Mouse (Mus musculus): Measurements from ENCODE around the gene Pml. TPM values are rescaled to one million over a fixed set of nuclear protein-coding genes. Genes with fewer than 3 reads are reported as not detected.

Pml gene
- polyA plus RNA-seq, 1 experiment from 2014 or later: 13.5 TPM

DNA sequence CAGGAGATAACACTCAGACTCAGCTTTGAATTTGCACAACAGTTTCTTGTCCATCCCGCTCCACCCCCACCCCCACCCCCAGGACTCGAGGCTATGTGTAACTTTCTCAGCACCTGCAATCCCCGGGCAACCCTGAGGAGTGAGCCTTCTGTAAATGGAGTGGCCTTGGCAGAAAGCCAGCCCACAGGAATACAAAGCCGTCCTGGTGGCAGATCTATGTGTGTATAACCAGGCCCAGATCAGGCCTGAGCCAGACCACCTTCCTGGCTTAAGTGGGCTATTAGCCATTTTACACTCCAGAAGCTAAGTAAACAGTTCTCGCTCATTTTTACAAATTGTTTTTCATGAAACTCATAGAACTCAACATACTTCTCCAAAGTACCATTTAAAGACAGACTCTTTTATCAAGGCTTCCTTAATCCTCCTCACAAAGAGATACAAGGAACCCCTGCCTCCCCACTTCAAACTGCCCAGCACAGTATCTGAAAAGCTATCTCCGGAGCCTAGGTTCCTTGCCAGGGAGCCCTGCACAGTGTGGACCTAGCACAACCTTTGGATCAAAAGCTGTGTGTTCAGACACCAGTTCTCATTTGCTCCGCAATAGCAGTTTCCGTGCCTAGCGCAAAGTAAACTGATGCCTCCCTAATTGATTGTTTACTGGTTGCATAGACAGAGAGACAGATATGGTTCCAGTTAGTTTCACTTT lies 7.7 kb downstream of the Pml start:
- ATAC-seq (replicated peaks; ENCODE audit: insufficient number of reproducible peaks, low FRiP score, low TSS enrichment): peak; percentile 42; the same call in 1 of the 2 replicates
- H3K36me3 ChIP-seq (ENCODE audit: control insufficient read depth, insufficient read depth, low read length): no peaks in the 10 kb centered on the region
- peak overlapping the region; percentile 20; the same call in 1 of the 2 replicates for H3K4me2 ChIP-seq
- H3K4me3 ChIP-seq (ENCODE audit: low read depth, low read length): no peak overlapping the region
- H3K9me3 ChIP-seq (replicated peaks; ENCODE audit: control insufficient read depth, low read length): no peaks in the 10 kb centered on the region
- no peaks in the 10 kb centered on the region for H3K27me3 ChIP-seq (ENCODE audit: control insufficient read depth, insufficient read depth, low read length)
- WGBS (ENCODE audit: insufficient replicate concordance): 55% methylated on average over 9 of the region's 9 CpGs
- H3K27ac ChIP-seq (ENCODE audit: low read depth, low read length): peak overlapping the region; percentile 75
- no peak overlapping the region for H3K9ac ChIP-seq (ENCODE audit: low read depth, low read length)
- H3K4me1 ChIP-seq (ENCODE audit: control insufficient read depth, insufficient read depth, low read length): peaks cover 35% of the 10 kb centered on the region

DNA sequence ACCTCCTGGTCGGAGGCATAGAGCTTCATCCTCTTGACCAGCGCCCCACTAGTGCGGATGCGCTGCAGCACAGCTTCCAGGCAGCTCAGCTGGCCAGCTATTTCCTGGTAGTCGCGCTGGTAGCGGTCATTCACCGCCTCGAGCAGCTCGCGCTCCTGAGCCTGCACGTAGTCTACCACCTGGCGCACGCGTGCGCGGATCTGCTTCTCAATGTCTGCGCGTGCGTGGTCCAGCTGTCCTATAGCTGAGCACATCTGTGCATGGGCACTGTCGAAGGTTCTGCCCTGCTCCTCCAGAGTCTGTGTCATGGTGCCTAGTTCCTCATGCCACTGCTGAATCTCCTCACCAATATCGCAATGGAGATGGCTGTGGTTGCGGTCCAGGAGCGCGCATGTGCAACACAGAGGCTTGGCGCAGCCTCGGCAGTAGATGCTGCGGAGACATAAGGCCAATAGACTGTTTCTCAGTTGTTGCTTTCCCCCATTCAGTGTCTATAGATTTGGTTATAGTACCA lies 15.0 kb downstream of the Pml start:
- ATAC-seq (replicated peaks; ENCODE audit: insufficient number of reproducible peaks, low FRiP score, low TSS enrichment): no peak
- Histone ChIP-seq H3K9me3 (replicated peaks; ENCODE audit: control insufficient read depth, low read length) (no peaks in the 10 kb centered on the region), H3K27me3 (ENCODE audit: control insufficient read depth, insufficient read depth, low read length) (no peaks in the 10 kb centered on the region), H3K9ac (ENCODE audit: low read depth, low read length) (no peak overlapping the region), H3K4me2 (no peak overlapping the region), H3K36me3 (ENCODE audit: control insufficient read depth, insufficient read depth, low read length) (peaks cover 16% of the 10 kb centered on the region), H3K4me1 (ENCODE audit: control insufficient read depth, insufficient read depth, low read length) (peaks cover 11% of the 10 kb centered on the region), H3K27ac (ENCODE audit: low read depth, low read length) (no peak overlapping the region), H3K4me3 (ENCODE audit: low read depth, low read length) (no peak overlapping the region)
- WGBS (ENCODE audit: insufficient replicate concordance): 94% methylated on average over 28 of the region's 28 CpGs

DNA sequence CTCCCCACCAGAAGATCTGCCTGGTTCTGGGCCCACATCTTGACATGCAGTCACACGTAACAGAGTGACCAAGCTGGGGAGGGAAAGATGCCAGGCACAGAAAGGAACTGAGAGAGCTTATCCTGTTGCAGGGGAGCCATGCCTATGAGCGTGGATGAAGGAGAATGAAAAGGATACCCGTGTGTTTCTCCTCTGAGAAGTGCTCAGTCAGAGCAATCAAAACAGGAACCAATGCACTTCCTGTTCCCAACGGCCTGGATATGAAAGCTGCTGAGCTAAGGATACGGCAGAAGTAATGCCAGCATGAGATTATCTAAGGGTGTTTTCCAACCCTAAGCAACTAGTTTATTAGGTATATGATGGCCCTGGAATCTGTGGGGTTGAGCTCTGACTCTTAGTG lies 17.2 kb downstream of the Pml start:
- Histone ChIP-seq H3K36me3 (ENCODE audit: control insufficient read depth, insufficient read depth, low read length) (peaks cover 31% of the 10 kb centered on the region), H3K9me3 (replicated peaks; ENCODE audit: control insufficient read depth, low read length) (no peaks in the 10 kb centered on the region), H3K4me2 (no peak overlapping the region), H3K4me1 (ENCODE audit: control insufficient read depth, insufficient read depth, low read length) (peaks cover 11% of the 10 kb centered on the region), H3K4me3 (ENCODE audit: low read depth, low read length) (no peak overlapping the region), H3K27ac (ENCODE audit: low read depth, low read length) (peak overlapping the region; percentile 67; the same call in 1 of the 2 replicates), H3K9ac (ENCODE audit: low read depth, low read length) (no peak overlapping the region), H3K27me3 (ENCODE audit: control insufficient read depth, insufficient read depth, low read length) (no peaks in the 10 kb centered on the region)
- ATAC-seq (replicated peaks; ENCODE audit: insufficient number of reproducible peaks, low FRiP score, low TSS enrichment): no peak
- 54% methylated on average over 5 of the region's 5 CpGs for WGBS (ENCODE audit: insufficient replicate concordance)

DNA sequence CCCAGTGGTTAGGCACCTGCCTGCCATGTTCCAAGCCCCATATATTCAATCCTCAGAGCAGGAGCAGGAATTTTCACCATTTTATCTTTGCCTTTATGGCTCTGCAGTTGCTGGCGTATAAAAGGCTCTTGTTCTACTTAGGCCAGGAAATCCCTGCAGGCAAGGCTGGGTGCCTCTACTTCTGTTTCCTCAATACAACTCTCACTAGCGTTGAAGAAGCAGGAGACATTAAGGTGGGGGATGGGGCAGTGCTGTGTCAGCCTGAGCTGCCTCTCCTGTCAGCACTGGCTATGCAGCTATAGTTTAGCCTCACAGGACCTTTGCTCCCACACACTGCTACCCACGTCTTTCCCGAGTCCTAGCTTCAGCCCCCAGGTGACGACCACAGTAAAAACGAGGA lies 17.8 kb downstream of the Pml start:
- WGBS (ENCODE audit: insufficient replicate concordance): 67% methylated on average over 6 of the region's 6 CpGs
- Histone ChIP-seq H3K4me2 (no peak overlapping the region), H3K27ac (ENCODE audit: low read depth, low read length) (peak overlapping the region; percentile 67; the same call in 1 of the 2 replicates), H3K4me1 (ENCODE audit: control insufficient read depth, insufficient read depth, low read length) (peaks cover 11% of the 10 kb centered on the region), H3K9me3 (replicated peaks; ENCODE audit: control insufficient read depth, low read length) (no peaks in the 10 kb centered on the region), H3K36me3 (ENCODE audit: control insufficient read depth, insufficient read depth, low read length) (peaks cover 31% of the 10 kb centered on the region), H3K9ac (ENCODE audit: low read depth, low read length) (no peak overlapping the region), H3K27me3 (ENCODE audit: control insufficient read depth, insufficient read depth, low read length) (no peaks in the 10 kb centered on the region), H3K4me3 (ENCODE audit: low read depth, low read length) (no peak overlapping the region)
- ATAC-seq (replicated peaks; ENCODE audit: insufficient number of reproducible peaks, low FRiP score, low TSS enrichment): no peak

DNA sequence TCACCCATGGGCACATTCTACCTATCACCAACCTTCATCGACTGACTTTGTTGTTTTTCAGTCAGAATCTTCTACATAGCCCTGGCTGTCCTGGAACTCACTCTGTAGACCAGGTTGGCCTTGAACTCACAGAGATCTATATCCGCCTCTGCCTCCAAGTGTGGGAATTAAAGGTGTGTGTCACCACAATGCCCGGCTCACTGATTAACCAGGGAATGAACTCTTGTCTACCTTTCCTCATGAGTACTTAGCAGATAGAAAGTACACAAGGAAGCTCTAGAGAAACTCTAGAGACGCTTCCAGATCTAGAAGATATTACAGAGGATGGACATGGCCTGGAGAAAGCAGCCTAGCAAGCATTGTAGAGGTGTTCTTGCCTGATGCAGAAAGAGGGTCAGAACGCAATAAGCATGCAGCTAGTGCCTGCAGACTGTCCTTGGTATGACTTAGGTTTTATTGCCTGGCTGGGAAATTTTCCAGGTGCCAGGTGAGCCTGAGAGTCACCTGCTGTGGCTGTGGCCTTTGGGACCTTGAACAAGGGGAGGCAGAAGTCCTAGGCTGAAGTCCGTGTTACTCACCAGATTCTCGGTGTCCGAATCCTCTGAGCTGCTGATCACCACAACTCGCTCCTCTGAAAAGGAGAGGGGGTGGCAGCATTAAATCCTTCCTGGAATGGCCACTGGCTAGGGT lies 20.7 kb downstream of the Pml start:
- Histone ChIP-seq H3K9ac (ENCODE audit: low read depth, low read length) (no peak overlapping the region), H3K4me2 (no peak overlapping the region), H3K27me3 (ENCODE audit: control insufficient read depth, insufficient read depth, low read length) (no peaks in the 10 kb centered on the region), H3K4me3 (ENCODE audit: low read depth, low read length) (no peak overlapping the region), H3K9me3 (replicated peaks; ENCODE audit: control insufficient read depth, low read length) (no peaks in the 10 kb centered on the region), H3K4me1 (ENCODE audit: control insufficient read depth, insufficient read depth, low read length) (peaks cover 11% of the 10 kb centered on the region), H3K27ac (ENCODE audit: low read depth, low read length) (no peak overlapping the region), H3K36me3 (ENCODE audit: control insufficient read depth, insufficient read depth, low read length) (peaks cover 25% of the 10 kb centered on the region)
- WGBS (ENCODE audit: insufficient replicate concordance): 92% methylated on average over 9 of the region's 9 CpGs
- ATAC-seq (replicated peaks; ENCODE audit: insufficient number of reproducible peaks, low FRiP score, low TSS enrichment): no peak

GRCm38 (mm10) chr9:58225915-58226913 lies 23.4 kb downstream of the Pml start:
- H3K4me1 ChIP-seq (ENCODE audit: control insufficient read depth, insufficient read depth, low read length): no peaks in the 10 kb centered on the region
- H3K9me3 ChIP-seq (replicated peaks; ENCODE audit: control insufficient read depth, low read length): no peaks in the 10 kb centered on the region
- no peak overlapping the region for H3K4me3 ChIP-seq (ENCODE audit: low read depth, low read length)
- H3K4me2 ChIP-seq: no peak overlapping the region
- no peaks in the 10 kb centered on the region for H3K27me3 ChIP-seq (ENCODE audit: control insufficient read depth, insufficient read depth, low read length)
- H3K27ac ChIP-seq (ENCODE audit: low read depth, low read length): no peak overlapping the region
- no peak for ATAC-seq (replicated peaks; ENCODE audit: insufficient number of reproducible peaks, low FRiP score, low TSS enrichment)
- peaks cover 32% of the 10 kb centered on the region for H3K36me3 ChIP-seq (ENCODE audit: control insufficient read depth, insufficient read depth, low read length)
- H3K9ac ChIP-seq (ENCODE audit: low read depth, low read length): 0 out of 2 replicates have a peak overlapping the region, but pooled peaks have one; percentile 16
- WGBS (ENCODE audit: insufficient replicate concordance): 55% methylated on average over 9 of the region's 9 CpGs

DNA sequence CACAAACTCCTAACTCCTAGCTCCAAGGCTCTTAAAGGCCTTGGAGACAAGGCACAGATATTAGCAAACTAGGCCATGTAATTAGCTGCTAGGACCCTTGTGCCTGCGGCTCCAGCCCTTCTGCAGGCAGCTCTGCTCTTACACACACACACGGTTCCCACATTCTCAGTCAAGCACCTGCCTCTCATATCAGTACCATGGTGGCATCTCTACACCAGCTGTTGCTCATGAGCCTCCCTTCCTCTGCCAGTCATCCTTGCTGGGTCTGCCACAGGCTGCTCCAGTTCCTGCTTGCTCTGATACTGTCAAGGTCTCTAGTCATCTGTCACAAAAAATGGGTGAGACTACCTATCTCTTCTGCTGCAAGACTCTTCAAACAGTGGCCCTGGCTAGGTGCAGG lies 25.2 kb downstream of the Pml start:
- Histone ChIP-seq H3K27me3 (ENCODE audit: control insufficient read depth, insufficient read depth, low read length) (no peaks in the 10 kb centered on the region), H3K36me3 (ENCODE audit: control insufficient read depth, insufficient read depth, low read length) (peaks cover 21% of the 10 kb centered on the region), H3K4me3 (ENCODE audit: low read depth, low read length) (no peak overlapping the region), H3K4me2 (no peak overlapping the region), H3K27ac (ENCODE audit: low read depth, low read length) (no peak overlapping the region), H3K4me1 (ENCODE audit: control insufficient read depth, insufficient read depth, low read length) (no peaks in the 10 kb centered on the region), H3K9me3 (replicated peaks; ENCODE audit: control insufficient read depth, low read length) (no peaks in the 10 kb centered on the region), H3K9ac (ENCODE audit: low read depth, low read length) (no peak overlapping the region)
- WGBS (ENCODE audit: insufficient replicate concordance): 86% methylated on average over 2 of the region's 2 CpGs
- no peak for ATAC-seq (replicated peaks; ENCODE audit: insufficient number of reproducible peaks, low FRiP score, low TSS enrichment)

DNA sequence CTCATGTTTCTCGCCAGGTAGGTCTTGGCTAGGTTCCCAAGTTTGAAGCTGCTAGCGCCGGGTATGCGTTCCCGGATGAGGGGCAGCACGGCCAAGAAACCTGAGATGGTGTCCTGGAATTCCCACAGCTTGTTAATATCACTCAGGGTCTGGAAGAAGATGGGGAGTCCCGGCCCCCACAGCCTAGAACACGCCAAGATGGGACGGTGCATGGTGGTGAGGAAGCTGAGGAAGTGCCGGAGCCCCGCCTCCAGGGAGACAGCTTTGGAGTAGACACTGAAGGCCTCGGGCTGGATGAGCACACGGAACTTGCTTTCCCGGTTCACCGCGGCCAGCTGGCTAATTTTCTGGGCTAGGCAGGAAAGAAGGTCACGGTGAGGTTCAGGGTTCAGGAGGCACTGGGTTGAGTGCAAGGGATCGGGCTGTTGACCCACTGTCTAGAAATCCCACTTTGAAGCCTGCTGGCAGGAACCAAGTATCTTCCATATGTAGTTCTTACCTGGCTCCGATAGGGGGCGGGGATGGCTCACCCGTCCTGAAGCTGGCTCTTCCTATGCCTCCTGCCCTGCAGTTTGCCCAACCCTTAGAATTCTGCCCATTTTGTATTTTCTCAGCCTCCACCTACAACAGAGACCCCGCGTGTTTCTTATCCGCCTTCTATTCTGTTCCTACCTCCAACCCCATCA lies 29.2 kb downstream of the Pml start:
- no peaks in the 10 kb centered on the region for H3K9me3 ChIP-seq (replicated peaks; ENCODE audit: control insufficient read depth, low read length)
- no peak overlapping the region for H3K9ac ChIP-seq (ENCODE audit: low read depth, low read length)
- ATAC-seq (replicated peaks; ENCODE audit: insufficient number of reproducible peaks, low FRiP score, low TSS enrichment): no peak
- H3K4me3 ChIP-seq (ENCODE audit: low read depth, low read length): no peak overlapping the region
- H3K4me2 ChIP-seq: no peak overlapping the region
- no peaks in the 10 kb centered on the region for H3K4me1 ChIP-seq (ENCODE audit: control insufficient read depth, insufficient read depth, low read length)
- H3K36me3 ChIP-seq (ENCODE audit: control insufficient read depth, insufficient read depth, low read length): peaks cover 6% of the 10 kb centered on the region
- H3K27me3 ChIP-seq (ENCODE audit: control insufficient read depth, insufficient read depth, low read length): no peaks in the 10 kb centered on the region
- 69% methylated on average over 24 of the region's 24 CpGs for WGBS (ENCODE audit: insufficient replicate concordance)
- H3K27ac ChIP-seq (ENCODE audit: low read depth, low read length): no peak overlapping the region

Data from heart, embryonic 11.5 days (tissue).